8 mouse cellular contexts compared by ENCODE assay signal in genomic region chr2:144368400-144369019, GRCm38 (mm10). TPM values are rescaled to one million over a fixed set of nuclear protein-coding genes. Genes with fewer than 3 reads are reported as not detected.
DNase-seq lines count a peak whose midpoint lies in the region; ATAC-seq and TF ChIP-seq lines count a peak whose summit lies in the region.

Gene Kat14 (plus strand): TSS chr2:144368983.
Gene Pet117 (plus strand): TSS chr2:144368996.

- intact Hi-C loops in heart, postnatal 14 days (cut with DNase I): loop anchor here (10.0 kb wide), 1 partner anchor 176 kb away; no protein-coding TSS in a partner anchor

- peak; percentile 88 for DNase-seq in ES-E14 (ENCODE audit: low read depth, low spot score)
- DNase-seq in cerebellum, adult 11 months: peak; percentile 89
- DNase-seq in forebrain, embryonic 14.5 days (ENCODE audit: low spot score): peak; percentile 97
- DNase-seq in heart, postnatal 14 days: peak; percentile 97
- peak; percentile 93 for DNase-seq in layer of hippocampus, adult 11-12 months (ENCODE audit: low spot score)
- DNase-seq in lung, adult 2 months: peak; percentile 96
- peak; percentile 88 to 93 for DNase-seq in thymus, adult 18-20 months

- in situ Hi-C loops in ES-E14 (cut with MboI; ENCODE audit: low sequenced_read_pairs in 2 of 2, unreplicated experiment in 2 of 2): no loop called here

- 10% methylated on average over 33 of the region's 38 CpGs for WGBS in forebrain, embryonic 14.5 days
- 6% methylated on average over 38 of the region's 38 CpGs for WGBS in lung, adult 2 months

- peaks cover 6% of the 10 kb centered on the region for H3K36me3 ChIP-seq in ES-E14 (ENCODE audit: control insufficient read depth, insufficient read depth, low read length, poor library complexity, severe bottlenecking)
- peaks cover 6% of the 10 kb centered on the region for H3K36me3 ChIP-seq in forebrain, embryonic 14.5 days (ENCODE audit: control insufficient read depth, insufficient read depth, low read length)

- H3K27me3 ChIP-seq in forebrain, embryonic 14.5 days (replicated peaks; ENCODE audit: control insufficient read depth, insufficient read depth, low read length): no peaks in the 10 kb centered on the region

- peak within 1 kb of the TSS; percentile 97 for H3K9ac ChIP-seq in ES-E14 (ENCODE audit: insufficient read depth, low read depth, low read length, poor library complexity, severe bottlenecking)
- H3K9ac ChIP-seq in forebrain, embryonic 14.5 days (ENCODE audit: low read length): peak within 1 kb of the TSS; percentile 92

- peak; percentile 79; the same call in 1 of the 2 replicates for TF ChIP-seq POLR2A in lung, adult 2 months (IDR thresholded peaks at IDR 0.05; ENCODE audit: borderline replicate concordance, extremely low read depth, low read depth, low read length)

- no peak for TF ChIP-seq CTCF in lung, adult 2 months (IDR thresholded peaks at IDR 0.05; ENCODE audit: insufficient read depth, low read length)

- H3K9me3 ChIP-seq in ES-E14 (ENCODE audit: control insufficient read depth, insufficient read depth, low read depth, low read length): no peaks in the 10 kb centered on the region
- no peaks in the 10 kb centered on the region for H3K9me3 ChIP-seq in forebrain, embryonic 14.5 days (replicated peaks; ENCODE audit: control insufficient read depth, low read length)

- peaks cover 2 to 3% of the 10 kb centered on the region in 2 experiments; a peak in 3 of 4 replicates for H3K4me1 ChIP-seq in ES-E14 (ENCODE audit: control insufficient read depth in 2 of 2, insufficient read depth in 2 of 2, low read length in 2 of 2, poor library complexity in 1 of 2)
- peaks cover 9% of the 10 kb centered on the region; the same call in 1 of the 2 replicates for H3K4me1 ChIP-seq in forebrain, embryonic 14.5 days (ENCODE audit: control insufficient read depth, insufficient read depth, low read length)
- peaks cover 9% of the 10 kb centered on the region for H3K4me1 ChIP-seq in lung, adult 2 months (ENCODE audit: control insufficient read depth, insufficient read depth, low read length)

- peak; percentile 97 for ATAC-seq in forebrain, embryonic 14.5 days
- ATAC-seq in neutrophil, adult 5-6 weeks (ENCODE audit: extremely low read depth, insufficient number of reproducible peaks, low FRiP score, poor library complexity, severe bottlenecking): peak; percentile 97

- H3K4me2 ChIP-seq in forebrain, embryonic 14.5 days (ENCODE audit: low read length): peak within 1 kb of the TSS; percentile 80

- H3K4me3 ChIP-seq in ES-E14 (ENCODE audit: insufficient read depth in 1 of 2, low read depth in 1 of 2, low read length in 2 of 2, poor library complexity in 1 of 2, severe bottlenecking in 1 of 2): peak within 1 kb of the TSS; percentile 85 to 98
- H3K4me3 ChIP-seq in forebrain, embryonic 14.5 days (ENCODE audit: low read depth, low read length): peak within 1 kb of the TSS; percentile 88
- H3K4me3 ChIP-seq in lung, adult 2 months (replicated peaks; ENCODE audit: extremely low read depth, low read depth, low read length): peak within 1 kb of the TSS; percentile 81

- H3K27ac ChIP-seq in ES-E14 (ENCODE audit: insufficient read depth, low read depth, low read length, poor library complexity, severe bottlenecking): peak within 1 kb of the TSS; percentile 98
- peak within 1 kb of the TSS; percentile 86 for H3K27ac ChIP-seq in forebrain, embryonic 14.5 days (ENCODE audit: low read depth, low read length)

TF ChIP-seq in ES-E14, 5 proteins besides CTCF, POLR2A, EP300 and RAD21:
- TF ChIP-seq MAFK (IDR thresholded peaks at IDR 0.05; ENCODE audit: insufficient read depth, low read depth, low read length) (no peak), ZNF384 (IDR thresholded peaks at IDR 0.05; ENCODE audit: low read depth, low read length) (peak; percentile 7; the same call in 1 of the 2 replicates), ZC3H11A (IDR thresholded peaks at IDR 0.05; ENCODE audit: borderline replicate concordance, low read depth, low read length) (no peak), CHD2 (IDR thresholded peaks at IDR 0.05; ENCODE audit: low read depth, low read length) (no peak), HCFC1 (IDR thresholded peaks at IDR 0.05; ENCODE audit: borderline replicate concordance, insufficient read depth, low read length) (peak; percentile 78; the same call in 1 of the 2 replicates)
TF ChIP-seq in ES-E14: peak in this region for 2.

RNA-seq across cellular contexts. Expression of gene Kat14, which starts in this region (rescaled TPM):
- 37.7 and 43.9 TPM in 2 replicates for total RNA-seq in ES-E14 (2012; rRNA removed)
- polyA plus RNA-seq in forebrain, embryonic 14.5 days (2014; fragmentation: Nextera tagmentation; extraction: Ambion mirVana): 21.0 and 22.0 TPM in 2 replicates
- 10 to 100 TPM; 23.7 to 25.0 TPM for total RNA-seq in heart, postnatal 14 days (2021)
- polyA plus RNA-seq in lung, adult 2 months (2012; rRNA removed): 22.0 and 28.6 TPM in 2 replicates
- total RNA-seq in neutrophil, adult 5-6 weeks (2017): 22.2 and 26.9 TPM in 2 replicates

RNA-seq across cellular contexts. Expression of gene Pet117, which starts in this region (rescaled TPM):
- not detected in 2 replicates for total RNA-seq in ES-E14 (2012; rRNA removed)
- 0.47 and 0.71 TPM in 2 replicates for polyA plus RNA-seq in forebrain, embryonic 14.5 days (2014; fragmentation: Nextera tagmentation; extraction: Ambion mirVana)
- 1 to 10 TPM; 6.1 to 9.5 TPM for total RNA-seq in heart, postnatal 14 days (2021)
- not detected in 2 replicates for polyA plus RNA-seq in lung, adult 2 months (2012; rRNA removed)
- not detected in 2 replicates for total RNA-seq in neutrophil, adult 5-6 weeks (2017)

Comparison
In these comparisons a context has a peak if more than half of its experiments do, and no peak if none do; other contexts are left out.
1. Peak in every context shown above with its lines: DNase-seq, ATAC-seq, H3K4me3 ChIP-seq and H3K27ac ChIP-seq.